Mouse (Mus musculus) heart, postnatal 14 days (tissue): ENCODE data around the gene Lancl3. TPM values are rescaled to one million over a fixed set of nuclear protein-coding genes. Genes with fewer than 3 reads are reported as not detected.

Source experiments
- DNase-seq, 2 experiments: peaks; one replicate each; pipeline ENCODE4 v3.0.0; 2021 to 2022
- intact Hi-C: fragments of 180-260 bp; cut with DNase I; formaldehyde crosslinking; loops from one replicate; pipeline ENCODE4 v1.15.1; 2025
- long read RNA-seq, 2 experiments: library from polyadenylated mRNA; stranded (forward); transcript quantifications; one replicate each; pipeline ENCODE4 v2.0.0; 2021
- total RNA-seq, 2 experiments: library from RNA; stranded (reverse); gene quantifications; 2 replicates each; pipeline ENCODE4 v1.2.3; 2021

Lancl3 gene
- 1 to 10 TPM; 4.0 to 4.1 TPM for total RNA-seq
- long read RNA-seq, experiment 1: 0 reads
- long read RNA-seq, experiment 2: 0 reads

GRCm38 (mm10) chrX:9199761-9200371 lies at the start of gene Lancl3:
Gene Lancl3, plus strand, starts transcription at chrX:9199902.
- DNase-seq: peak; percentile 12 to 25

GRCm38 (mm10) chrX:9179011-9179410 lies 20.7 kb upstream of the Lancl3 start:
- no peak for DNase-seq
- intact Hi-C loops: no loop called here

More at GRCm38 (mm10) chrX:9199761-9200371, at the start of gene Lancl3:
- intact Hi-C loops: no loop called here

- intact Hi-C loops: no loop called here
- no peak for DNase-seq
Measured at GRCm38 (mm10) chrX:9181570-9181969, 18.1 kb upstream of the Lancl3 start.

- intact Hi-C loops: no loop called here
Measured at GRCm38 (mm10) chrX:9200380-9200917, 747 bp downstream of the Lancl3 start.

GRCm38 (mm10) chrX:9201954-9202353 lies 2.3 kb downstream of the Lancl3 start:
- intact Hi-C loops: no loop called here
- DNase-seq: no peak

More at GRCm38 (mm10) chrX:9200380-9200917, 747 bp downstream of the Lancl3 start:
- DNase-seq: peak; percentile 49 to 66

GRCm38 (mm10) chrX:9202781-9203405 lies 3.2 kb downstream of the Lancl3 start:
- intact Hi-C loops: no loop called here
- peak in 1 of 2 experiments; percentile 14 for DNase-seq

- intact Hi-C loops: no loop called here
Measured at GRCm38 (mm10) chrX:9205121-9205520, 5.4 kb downstream of the Lancl3 start.

GRCm38 (mm10) chrX:9216244-9216643 lies 16.5 kb downstream of the Lancl3 start:
- intact Hi-C loops: loop anchor here (5.0 kb wide), 1 partner anchor 89 kb away; no protein-coding TSS in a partner anchor
- no peak for DNase-seq

More at GRCm38 (mm10) chrX:9205121-9205520, 5.4 kb downstream of the Lancl3 start:
- no peak for DNase-seq

- intact Hi-C loops: loop anchor here (5.0 kb wide), 1 partner anchor 92 kb away; no protein-coding TSS in a partner anchor
- no peak for DNase-seq
Measured at GRCm38 (mm10) chrX:9219570-9219969, 19.9 kb downstream of the Lancl3 start.

GRCm38 (mm10) chrX:9221206-9221605 lies 21.5 kb downstream of the Lancl3 start:
- DNase-seq: peak; percentile 49 to 62
- intact Hi-C loops: no loop called here

- DNase-seq: no peak
- intact Hi-C loops: no loop called here
Measured at GRCm38 (mm10) chrX:9221736-9222135, 22.0 kb downstream of the Lancl3 start.

- intact Hi-C loops: no loop called here
- peak; percentile 3 to 36 for DNase-seq
Measured at GRCm38 (mm10) chrX:9222412-9223221, 22.9 kb downstream of the Lancl3 start.

GRCm38 (mm10) chrX:9227105-9227504 lies 27.4 kb downstream of the Lancl3 start:
- intact Hi-C loops: no loop called here
- no peak for DNase-seq

GRCm38 (mm10) chrX:9240737-9241591 lies 41.3 kb downstream of the Lancl3 start:
- intact Hi-C loops: no loop called here
- DNase-seq: no peak

- intact Hi-C loops: no loop called here
- DNase-seq: peak in 1 of 2 experiments; percentile 7
Measured at GRCm38 (mm10) chrX:9243381-9243864, 43.7 kb downstream of the Lancl3 start.

GRCm38 (mm10) chrX:9244603-9245336 lies 45.1 kb downstream of the Lancl3 start:
- intact Hi-C loops: no loop called here
- DNase-seq: no peak

- no peak for DNase-seq
- intact Hi-C loops: no loop called here
Measured at GRCm38 (mm10) chrX:9248911-9249310, 49.2 kb downstream of the Lancl3 start.

- DNase-seq: no peak
- intact Hi-C loops: no loop called here
Measured at GRCm38 (mm10) chrX:9253990-9254389, 54.3 kb downstream of the Lancl3 start.

GRCm38 (mm10) chrX:9254901-9255300 lies 55.2 kb downstream of the Lancl3 start:
- intact Hi-C loops: no loop called here

More at GRCm38 (mm10) chrX:9254901-9255300, 55.2 kb downstream of the Lancl3 start:
- no peak for DNase-seq
